Mouse (Mus musculus): ENCODE measurements around the gene Slc6a20a. TPM values are rescaled to one million over a fixed set of nuclear protein-coding genes. Genes with fewer than 3 reads are reported as not detected.
A peak's percentile ranks its signal among the peaks of the same experiment; 100 is the strongest.

The Slc6a20a gene
- polyA plus RNA-seq, 1 experiment, result not detected

- Histone ChIP-seq H3K79me3 (ENCODE audit: low read depth) (no peaks in the 10 kb centered on the region), H3K36me3 (ENCODE audit: control insufficient read depth, insufficient read depth) (no peaks in the 10 kb centered on the region), H3K79me2 (ENCODE audit: control insufficient read depth, insufficient read depth) (no peaks in the 10 kb centered on the region), H3K27me3 (ENCODE audit: control insufficient read depth, insufficient read depth, insufficient read length) (peaks cover 6% of the 10 kb centered on the region), H3K4me3 (ENCODE audit: insufficient read depth, poor library complexity, severe bottlenecking) (no peak overlapping the region), H3ac (ENCODE audit: control insufficient read depth, insufficient read length, low read depth) (no peak overlapping the region)
- TF ChIP-seq USF1 (IDR thresholded peaks at IDR 0.05; ENCODE audit: low read depth) (no peak), CEBPB (IDR thresholded peaks at IDR 0.05; ENCODE audit: low read depth) (no peak), MAX (IDR thresholded peaks at IDR 0.05) (no peak), MYOG (IDR thresholded peaks at IDR 0.05; ENCODE audit: control insufficient read depth, extremely low read depth, insufficient read length) (no peak), MYOD1 (IDR thresholded peaks at IDR 0.05; ENCODE audit: control insufficient read depth, insufficient read length, low read depth) (no peak), FOSL1 (IDR thresholded peaks at IDR 0.05; ENCODE audit: insufficient read depth, low read length, poor library complexity, severe bottlenecking) (no peak), CTCF (IDR thresholded peaks at IDR 0.05; ENCODE audit: control insufficient read depth, insufficient read depth, insufficient read length) (no peak)
These were observed 27.3 kb downstream of the Slc6a20a start for GRCm38 (mm10) chr9:123651369-123651768.

GRCm38 (mm10) chr9:123649785-123650511, 28.7 kb downstream of the Slc6a20a start:
- H3K36me3 ChIP-seq (ENCODE audit: control insufficient read depth, insufficient read depth), result no peaks in the 10 kb centered on the region
- H3K79me2 ChIP-seq (ENCODE audit: control insufficient read depth, insufficient read depth), result no peaks in the 10 kb centered on the region
- peaks cover 6% of the 10 kb centered on the region for H3K27me3 ChIP-seq (ENCODE audit: control insufficient read depth, insufficient read depth, insufficient read length)
- H3K4me3 ChIP-seq (ENCODE audit: insufficient read depth, poor library complexity, severe bottlenecking), result no peak overlapping the region
- H3ac ChIP-seq (ENCODE audit: control insufficient read depth, insufficient read length, low read depth), result no peak overlapping the region
- TF ChIP-seq MAX (IDR thresholded peaks at IDR 0.05), result no peak
- no peak for TF ChIP-seq CTCF (IDR thresholded peaks at IDR 0.05; ENCODE audit: control insufficient read depth, insufficient read depth, insufficient read length)
- no peak for TF ChIP-seq MYOD1 (IDR thresholded peaks at IDR 0.05; ENCODE audit: control insufficient read depth, insufficient read length, low read depth)
- TF ChIP-seq MYOG (IDR thresholded peaks at IDR 0.05; ENCODE audit: control insufficient read depth, extremely low read depth, insufficient read length), result no peak
- no peak for TF ChIP-seq CEBPB (IDR thresholded peaks at IDR 0.05; ENCODE audit: low read depth)
- TF ChIP-seq FOSL1 (IDR thresholded peaks at IDR 0.05; ENCODE audit: insufficient read depth, low read length, poor library complexity, severe bottlenecking), result no peak
- TF ChIP-seq USF1 (IDR thresholded peaks at IDR 0.05; ENCODE audit: low read depth), result no peak
- H3K79me3 ChIP-seq (ENCODE audit: low read depth), result no peaks in the 10 kb centered on the region

DNA sequence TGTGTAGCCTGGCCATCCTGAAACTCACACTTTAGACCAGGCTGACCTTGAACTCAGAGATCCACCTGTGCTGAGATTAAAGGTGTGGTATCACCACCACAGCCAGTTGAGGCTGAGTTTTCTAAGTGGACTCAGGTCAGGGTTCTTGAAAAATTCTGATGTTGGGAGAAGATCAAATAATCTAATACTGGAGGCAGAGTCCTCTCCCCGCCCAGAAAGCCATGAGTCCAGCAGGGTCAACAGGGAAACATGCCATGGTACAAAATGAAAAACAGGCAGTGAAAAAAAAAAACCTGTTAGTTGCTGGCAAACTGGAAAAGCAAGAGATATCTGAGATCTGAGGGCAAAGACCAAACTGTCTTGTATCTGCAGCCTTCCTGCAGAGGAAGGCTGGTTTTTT, 38.6 kb downstream of the Slc6a20a start:
- Histone ChIP-seq H3K36me3 (ENCODE audit: control insufficient read depth, insufficient read depth) (no peaks in the 10 kb centered on the region), H3K4me3 (ENCODE audit: insufficient read depth, poor library complexity, severe bottlenecking) (no peak overlapping the region), H3K79me3 (ENCODE audit: low read depth) (no peaks in the 10 kb centered on the region), H3K79me2 (ENCODE audit: control insufficient read depth, insufficient read depth) (no peaks in the 10 kb centered on the region), H3K27me3 (ENCODE audit: control insufficient read depth, insufficient read depth, insufficient read length) (no peaks in the 10 kb centered on the region), H3ac (ENCODE audit: control insufficient read depth, insufficient read length, low read depth) (no peak overlapping the region)
- TF ChIP-seq USF1 (IDR thresholded peaks at IDR 0.05; ENCODE audit: low read depth) (no peak), FOSL1 (IDR thresholded peaks at IDR 0.05; ENCODE audit: insufficient read depth, low read length, poor library complexity, severe bottlenecking) (no peak), CTCF (IDR thresholded peaks at IDR 0.05; ENCODE audit: control insufficient read depth, insufficient read depth, insufficient read length) (no peak), MYOD1 (IDR thresholded peaks at IDR 0.05; ENCODE audit: control insufficient read depth, insufficient read length, low read depth) (no peak)

GRCm38 (mm10) chr9:123638668-123639089, 40.0 kb downstream of the Slc6a20a start:
- H3K27me3 ChIP-seq (ENCODE audit: control insufficient read depth, insufficient read depth, insufficient read length), result no peaks in the 10 kb centered on the region
- no peaks in the 10 kb centered on the region for H3K36me3 ChIP-seq (ENCODE audit: control insufficient read depth, insufficient read depth)
- no peaks in the 10 kb centered on the region for H3K79me3 ChIP-seq (ENCODE audit: low read depth)
- TF ChIP-seq FOSL1 (IDR thresholded peaks at IDR 0.05; ENCODE audit: insufficient read depth, low read length, poor library complexity, severe bottlenecking), result no peak
- TF ChIP-seq MYOG (IDR thresholded peaks at IDR 0.05; ENCODE audit: control insufficient read depth, extremely low read depth, insufficient read length), result no peak
- peak; percentile 60 for TF ChIP-seq CTCF (IDR thresholded peaks at IDR 0.05; ENCODE audit: control insufficient read depth, insufficient read depth, insufficient read length)
- TF ChIP-seq MAX (IDR thresholded peaks at IDR 0.05), result no peak
- no peak overlapping the region for H3K4me3 ChIP-seq (ENCODE audit: insufficient read depth, poor library complexity, severe bottlenecking)
- H3ac ChIP-seq (ENCODE audit: control insufficient read depth, insufficient read length, low read depth), result no peak overlapping the region
- H3K79me2 ChIP-seq (ENCODE audit: control insufficient read depth, insufficient read depth), result no peaks in the 10 kb centered on the region

- Histone ChIP-seq H3ac (ENCODE audit: control insufficient read depth, insufficient read length, low read depth) (no peak overlapping the region), H3K79me3 (ENCODE audit: low read depth) (no peaks in the 10 kb centered on the region), H3K36me3 (ENCODE audit: control insufficient read depth, insufficient read depth) (no peaks in the 10 kb centered on the region), H3K79me2 (ENCODE audit: control insufficient read depth, insufficient read depth) (no peaks in the 10 kb centered on the region), H3K4me3 (ENCODE audit: insufficient read depth, poor library complexity, severe bottlenecking) (no peak overlapping the region), H3K27me3 (ENCODE audit: control insufficient read depth, insufficient read depth, insufficient read length) (no peaks in the 10 kb centered on the region)
- TF ChIP-seq MYOD1 (IDR thresholded peaks at IDR 0.05; ENCODE audit: control insufficient read depth, insufficient read length, low read depth), result no peak
- no peak for TF ChIP-seq CEBPB (IDR thresholded peaks at IDR 0.05; ENCODE audit: low read depth)
- no peak for TF ChIP-seq MYOG (IDR thresholded peaks at IDR 0.05; ENCODE audit: control insufficient read depth, extremely low read depth, insufficient read length)
- no peak for TF ChIP-seq USF1 (IDR thresholded peaks at IDR 0.05; ENCODE audit: low read depth)
- no peak for TF ChIP-seq MAX (IDR thresholded peaks at IDR 0.05)
- no peak for TF ChIP-seq FOSL1 (IDR thresholded peaks at IDR 0.05; ENCODE audit: insufficient read depth, low read length, poor library complexity, severe bottlenecking)
- no peak for TF ChIP-seq CTCF (IDR thresholded peaks at IDR 0.05; ENCODE audit: control insufficient read depth, insufficient read depth, insufficient read length)
These were observed 40.5 kb downstream of the Slc6a20a start for GRCm38 (mm10) chr9:123638231-123638630.

GRCm38 (mm10) chr9:123636771-123637170, 41.9 kb downstream of the Slc6a20a start:
- Histone ChIP-seq H3K79me2 (ENCODE audit: control insufficient read depth, insufficient read depth) (no peaks in the 10 kb centered on the region), H3ac (ENCODE audit: control insufficient read depth, insufficient read length, low read depth) (no peak overlapping the region), H3K79me3 (ENCODE audit: low read depth) (no peaks in the 10 kb centered on the region), H3K36me3 (ENCODE audit: control insufficient read depth, insufficient read depth) (no peaks in the 10 kb centered on the region), H3K27me3 (ENCODE audit: control insufficient read depth, insufficient read depth, insufficient read length) (peaks cover 6% of the 10 kb centered on the region), H3K4me3 (ENCODE audit: insufficient read depth, poor library complexity, severe bottlenecking) (no peak overlapping the region)
- no peak for TF ChIP-seq MYOG (IDR thresholded peaks at IDR 0.05; ENCODE audit: control insufficient read depth, extremely low read depth, insufficient read length)
- TF ChIP-seq CTCF (IDR thresholded peaks at IDR 0.05; ENCODE audit: control insufficient read depth, insufficient read depth, insufficient read length), result no peak
- no peak for TF ChIP-seq MYOD1 (IDR thresholded peaks at IDR 0.05; ENCODE audit: control insufficient read depth, insufficient read length, low read depth)
- no peak for TF ChIP-seq USF1 (IDR thresholded peaks at IDR 0.05; ENCODE audit: low read depth)
- TF ChIP-seq CEBPB (IDR thresholded peaks at IDR 0.05; ENCODE audit: low read depth), result no peak
- no peak for TF ChIP-seq MAX (IDR thresholded peaks at IDR 0.05)
- no peak for TF ChIP-seq FOSL1 (IDR thresholded peaks at IDR 0.05; ENCODE audit: insufficient read depth, low read length, poor library complexity, severe bottlenecking)

Measured in C2C12 (cell line).